Mouse (Mus musculus) gastrocnemius, postnatal 4 days (tissue): ENCODE measurements around the gene Olfr1342. TPM values are rescaled to one million over a fixed set of nuclear protein-coding genes. Genes with fewer than 3 reads are reported as not detected.

Experiments used
- DNase-seq, 2 experiments: peaks; one replicate each; pipeline ENCODE4 v3.0.0; 2021 to 2022; ENCODE audit warnings: low spot score in 2 of 2, mixed read lengths in 2 of 2
- long read RNA-seq, 2 experiments: library from polyadenylated mRNA; stranded (forward); transcript quantifications; one replicate each; pipeline ENCODE4 v2.0.0; 2021
- total RNA-seq, 2 experiments: library from RNA; stranded (reverse); gene quantifications; 2 replicates each; pipeline ENCODE4 v1.2.3; 2021

Gene Olfr1342
- not detected for total RNA-seq
- long read RNA-seq, experiment 1, result 0 reads
- long read RNA-seq, experiment 2, result 0 reads

- no peak for DNase-seq
Observed at GRCm38 (mm10) chr4:118692412-118692973, at the start of gene Olfr1342. Gene Olfr1342 (minus strand): TSS chr4:118692756.

GRCm38 (mm10) chr4:118741881-118742280 lies 49.3 kb upstream of the Olfr1342 start:
- no peak for DNase-seq

- no peak for DNase-seq
Observed at GRCm38 (mm10) chr4:118740988-118741698, 48.6 kb upstream of the Olfr1342 start.

GRCm38 (mm10) chr4:118739574-118739973 lies 47.0 kb upstream of the Olfr1342 start:
- no peak for DNase-seq

- DNase-seq, result no peak
Observed at GRCm38 (mm10) chr4:118731875-118732274, 39.3 kb upstream of the Olfr1342 start, which contains the start of gene Olfr1339. Gene Olfr1339 (plus strand): TSS chr4:118732175.

- peak in 1 of 2 experiments; percentile 24 for DNase-seq
Observed at GRCm38 (mm10) chr4:118721742-118722483, 29.4 kb upstream of the Olfr1342 start.

GRCm38 (mm10) chr4:118719838-118720237 lies 27.3 kb upstream of the Olfr1342 start, which contains the start of gene Olfr1340:
Gene Olfr1340 (plus strand): TSS chr4:118720138.
- DNase-seq, result no peak

GRCm38 (mm10) chr4:118711656-118712055 lies 19.1 kb upstream of the Olfr1342 start:
- no peak for DNase-seq

GRCm38 (mm10) chr4:118708086-118708485 lies 15.5 kb upstream of the Olfr1342 start:
- DNase-seq, result no peak

- no peak for DNase-seq
Observed at GRCm38 (mm10) chr4:118703223-118703622, 10.7 kb upstream of the Olfr1342 start, which contains the start of gene Olfr1341. Gene Olfr1341 (plus strand): TSS chr4:118703523.

- DNase-seq, result no peak
Observed at GRCm38 (mm10) chr4:118693812-118694211, 1.3 kb upstream of the Olfr1342 start.

GRCm38 (mm10) chr4:118687086-118687485 lies 5.5 kb downstream of the Olfr1342 start:
- no peak for DNase-seq

GRCm38 (mm10) chr4:118658652-118659051 lies 33.9 kb downstream of the Olfr1342 start, which contains the start of gene Olfr62:
Gene Olfr62 (plus strand): TSS chr4:118658952.
- DNase-seq, result no peak

GRCm38 (mm10) chr4:118645234-118645633 lies 47.3 kb downstream of the Olfr1342 start:
- peak in 1 of 2 experiments; percentile 27 for DNase-seq

- peak in 1 of 2 experiments; percentile 26 for DNase-seq
Observed at GRCm38 (mm10) chr4:118642346-118643190, 50.0 kb downstream of the Olfr1342 start.

Other genes with a start within 250 kb of the Olfr1342 start
- under 1 TPM in 1 of 2 experiments, not detected in 1; 0.10 TPM for gene Mpl, start 235.2 kb downstream of the Olfr1342 start, total RNA-seq
- gene Tie1, start 202.7 kb downstream of the Olfr1342 start, total RNA-seq, result 10 to 100 TPM; 41.5 to 44.1 TPM
- not detected for gene 2610528J11Rik, start 165.8 kb downstream of the Olfr1342 start, total RNA-seq
- under 1 TPM in 1 of 2 experiments, not detected in 1; 0.67 TPM for gene Tmem125, start 148.7 kb downstream of the Olfr1342 start, total RNA-seq
- not detected for gene Cfap57, start 72.0 kb downstream of the Olfr1342 start, total RNA-seq
- gene Ebna1bp2, start 72.0 kb downstream of the Olfr1342 start, total RNA-seq, result 10 to 100 TPM; 55.1 to 56.9 TPM
- not detected for gene Olfr62, start 33.8 kb downstream of the Olfr1342 start, total RNA-seq
- not detected for gene Olfr1341, start 10.8 kb upstream of the Olfr1342 start, total RNA-seq
- gene Olfr1340, start 27.4 kb upstream of the Olfr1342 start, total RNA-seq, result not detected
- gene Olfr1339, start 39.4 kb upstream of the Olfr1342 start, total RNA-seq, result not detected
- not detected for gene Olfr1338, start 66.0 kb upstream of the Olfr1342 start, total RNA-seq
- not detected for gene Olfr1337, start 89.8 kb upstream of the Olfr1342 start, total RNA-seq
- not detected for gene Olfr1335, start 117.2 kb upstream of the Olfr1342 start, total RNA-seq
- gene Olfr1333, start 143.5 kb upstream of the Olfr1342 start, total RNA-seq, result not detected
- not detected for gene Olfr1331, start 171.9 kb upstream of the Olfr1342 start, total RNA-seq
- not detected for gene Olfr1330, start 195.8 kb upstream of the Olfr1342 start, total RNA-seq
- not detected for gene Olfr1329, start 224.7 kb upstream of the Olfr1342 start, total RNA-seq
- not detected for gene Olfr1328, start 245.9 kb upstream of the Olfr1342 start, total RNA-seq